Mouse (Mus musculus): ENCODE measurements around the gene Tmem160.

GRCm38 (mm10) chr7:16460566-16460965 is 8.0 kb downstream of the Tmem160 start:
- no peak for TF ChIP-seq CTCF (IDR thresholded peaks at IDR 0.05; ENCODE audit: borderline replicate concordance, extremely low read depth, insufficient read depth, insufficient read length)
- TF ChIP-seq POLR2A (IDR thresholded peaks at IDR 0.05; ENCODE audit: borderline replicate concordance, extremely low read depth, insufficient read depth, insufficient read length, poor library complexity, severe bottlenecking) = no peak

Measured in brain, embryonic 14.5 days (tissue).